Mouse (Mus musculus): ENCODE data around the gene Fanca.
"Not testable (repeated sequence)": the region's sequence is repeated elsewhere in the genome, so short reads cannot be mapped to it uniquely, and the experiment has no call there.

The Fanca gene

GRCm38 (mm10) chr8:123230326-123230725 is 88.0 kb downstream of the Fanca start:
- DNase-seq: not testable (repeated sequence)

GRCm38 (mm10) chr8:123228416-123228815 is 90.0 kb downstream of the Fanca start:
- DNase-seq: no peak

GRCm38 (mm10) chr8:123224278-123225266 is 93.8 kb downstream of the Fanca start, which contains the start of gene Cdk10:
Gene Cdk10 (plus strand): TSS chr8:123224842.
- DNase-seq: peak; percentile 91

- no peak for DNase-seq
These were observed 97.5 kb downstream of the Fanca start for GRCm38 (mm10) chr8:123220917-123221316.
